Mouse (Mus musculus): ENCODE results near the gene Npb. TPM values are rescaled to one million over a fixed set of nuclear protein-coding genes. Genes with fewer than 3 reads are reported as not detected.

The Npb gene
- 1 to 10 TPM in 1 of 2 experiments, under 1 TPM in 1; 0.55 to 2.3 TPM for polyA plus RNA-seq (2017; shearing (Covaris generic))

DNA sequence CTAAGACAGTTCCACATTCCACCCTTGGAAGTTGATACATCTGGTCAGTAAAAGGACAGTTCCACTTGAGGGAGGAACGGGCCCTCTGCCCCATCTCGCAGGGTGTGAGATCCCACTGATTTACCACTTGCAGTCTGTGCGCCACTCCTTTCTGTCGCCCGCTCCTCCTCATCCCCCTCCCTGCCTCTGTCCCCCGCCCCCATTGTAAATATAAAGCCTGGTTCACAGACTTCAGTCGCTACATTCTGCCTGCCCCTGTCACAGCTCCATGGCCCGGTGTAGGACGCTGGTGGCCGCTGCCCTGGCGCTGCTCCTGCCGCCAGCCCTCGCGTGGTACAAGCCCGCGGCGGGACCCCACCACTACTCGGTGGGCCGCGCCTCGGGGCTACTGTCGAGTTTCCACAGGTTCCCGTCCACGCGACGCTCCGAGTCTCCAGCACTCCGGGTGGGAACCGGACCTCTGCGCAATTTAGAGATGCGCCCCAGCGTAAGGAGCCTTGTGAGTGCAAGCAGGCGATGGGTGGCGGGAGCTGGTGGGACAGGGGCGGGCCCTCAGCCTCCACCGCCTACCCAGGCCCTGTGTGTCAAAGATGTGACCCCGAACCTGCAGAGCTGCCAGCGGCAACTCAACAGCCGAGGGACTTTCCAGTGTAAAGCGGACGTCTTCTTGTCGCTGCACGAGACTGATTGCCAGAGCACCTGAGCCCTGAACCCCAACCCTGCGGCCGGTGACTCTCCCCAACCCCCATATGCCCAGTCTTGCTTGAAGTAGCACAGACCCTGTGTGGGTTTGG, at the start of gene Npb:
Npb (plus strand) TSS at position 237 of the 794 bp plus-strand sequence.

DNA sequence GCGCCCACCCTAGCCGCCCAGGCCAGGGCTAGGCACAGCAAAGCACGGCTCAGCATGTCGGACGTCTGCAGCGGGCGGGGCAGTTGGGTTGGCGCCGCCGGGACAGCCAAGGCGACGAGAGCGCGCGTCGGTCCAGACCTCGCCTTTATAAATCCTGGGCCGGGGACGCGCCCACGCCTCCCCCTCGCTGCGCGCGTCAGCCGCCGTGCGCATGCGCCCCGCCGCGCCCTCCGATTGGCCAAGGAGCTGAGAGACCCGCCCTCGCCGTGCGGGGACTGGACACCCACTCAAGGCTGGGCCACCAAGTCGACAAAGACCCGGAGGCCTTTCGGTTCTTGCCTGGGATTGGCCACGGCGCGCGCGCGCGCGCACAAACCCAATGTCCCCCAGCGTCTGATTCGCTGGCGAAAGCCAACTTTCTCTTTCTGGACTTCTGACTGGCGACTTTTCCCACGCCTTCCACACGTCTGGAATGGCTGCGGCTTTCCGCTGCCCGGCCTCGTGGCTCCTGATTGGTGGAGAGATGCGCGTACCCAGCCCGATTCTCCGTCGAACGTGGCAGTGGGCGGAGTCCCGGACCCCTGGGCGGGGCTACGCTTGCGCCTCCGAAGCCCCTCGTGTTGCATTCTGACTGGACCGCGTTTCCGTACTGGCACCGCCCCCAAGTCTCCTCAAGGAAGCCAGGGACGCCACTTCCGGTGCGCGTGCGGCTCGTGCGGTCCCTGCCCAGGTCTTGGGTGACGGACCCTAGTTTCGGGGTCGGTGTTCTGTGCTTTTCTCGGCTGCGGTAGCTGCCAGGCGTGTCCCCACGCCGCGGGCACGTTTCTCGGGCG, 35.3 kb upstream of the Npb start, which contains the start of gene P4hb:
P4hb (minus strand) TSS at position 502 of the 833 bp plus-strand sequence.

DNA sequence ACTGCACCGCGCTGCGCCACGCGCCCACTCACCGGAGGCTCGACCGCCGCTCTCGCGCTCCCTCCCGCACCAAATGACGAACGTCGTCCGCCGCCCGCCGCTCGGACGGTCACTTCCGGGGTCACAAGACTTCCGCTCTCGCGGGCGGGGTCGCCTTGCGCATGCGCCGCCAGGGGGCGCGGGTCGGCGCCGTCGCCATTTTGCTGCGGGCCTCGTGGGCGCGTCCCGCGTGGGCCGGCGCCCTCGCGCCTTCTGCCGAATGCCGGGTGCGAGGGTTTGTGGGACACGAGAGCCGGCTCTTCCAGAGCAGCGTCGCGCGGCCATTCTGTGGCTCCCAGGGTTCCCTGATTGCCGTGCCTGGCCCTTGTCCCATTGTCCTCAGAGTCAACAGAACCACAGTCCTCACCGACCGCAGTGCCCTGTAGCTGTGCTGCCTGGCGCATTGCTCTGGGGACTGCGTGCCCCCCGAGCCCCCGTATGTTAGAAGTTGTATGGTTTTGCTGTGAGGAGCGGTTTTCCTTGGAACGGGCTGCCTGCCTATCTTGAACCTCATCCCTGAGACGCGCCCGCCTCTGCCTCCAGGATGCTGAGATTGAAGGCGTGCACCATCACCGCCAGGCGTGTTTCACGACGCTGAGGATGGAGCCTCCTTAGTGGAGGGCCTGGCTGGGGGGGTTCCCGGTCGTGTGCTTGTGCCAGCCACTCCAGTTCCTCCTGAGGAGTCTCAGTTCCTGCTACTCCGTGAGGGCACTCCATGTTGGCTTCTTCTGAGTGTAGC, 26.6 kb upstream of the Npb start, which contains the start of gene Arhgdia:
Arhgdia (minus strand) TSS at position 135 of the 778 bp plus-strand sequence.

DNA sequence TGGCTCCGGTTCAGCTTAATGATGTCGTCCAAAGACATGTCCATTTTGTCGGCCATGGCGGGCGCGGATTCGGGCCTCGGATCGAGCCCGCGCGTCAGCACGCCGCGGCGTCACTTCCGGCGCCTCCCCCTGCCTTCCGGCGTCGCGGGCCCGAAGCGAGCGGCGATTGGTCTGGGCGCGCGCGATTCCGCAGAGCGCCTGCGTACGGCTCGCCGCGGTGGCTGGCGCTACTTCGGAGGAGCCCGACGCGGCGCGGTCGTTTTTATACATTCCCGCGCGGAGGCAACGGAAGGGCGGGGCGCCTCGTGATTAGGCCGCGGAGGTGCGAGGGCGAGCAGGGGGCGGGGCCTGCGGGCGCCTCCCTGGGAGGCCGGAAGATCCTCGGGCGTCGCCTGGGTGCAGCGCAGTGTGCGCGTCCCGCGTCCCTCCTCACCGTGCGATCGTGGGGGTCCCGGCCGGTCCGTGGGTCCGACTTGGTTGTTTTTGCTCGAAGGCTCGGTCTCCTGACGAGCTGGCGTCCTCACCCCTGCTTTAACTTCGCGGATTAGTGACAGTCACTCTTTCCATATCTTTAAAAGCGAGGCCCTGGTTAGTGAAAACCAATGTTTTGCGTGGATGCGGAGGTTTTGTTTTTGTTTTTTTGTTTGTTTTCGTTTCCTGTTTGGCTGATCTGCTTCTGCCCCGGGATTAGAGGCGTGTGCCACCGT, 9.8 kb upstream of the Npb start, which contains the start of the genes Alyref and Anapc11:
Alyref (minus strand) TSS at position 83 of the 707 bp plus-strand sequence.
Anapc11 (plus strand) TSS at position 139 of the 707 bp plus-strand sequence.

DNA sequence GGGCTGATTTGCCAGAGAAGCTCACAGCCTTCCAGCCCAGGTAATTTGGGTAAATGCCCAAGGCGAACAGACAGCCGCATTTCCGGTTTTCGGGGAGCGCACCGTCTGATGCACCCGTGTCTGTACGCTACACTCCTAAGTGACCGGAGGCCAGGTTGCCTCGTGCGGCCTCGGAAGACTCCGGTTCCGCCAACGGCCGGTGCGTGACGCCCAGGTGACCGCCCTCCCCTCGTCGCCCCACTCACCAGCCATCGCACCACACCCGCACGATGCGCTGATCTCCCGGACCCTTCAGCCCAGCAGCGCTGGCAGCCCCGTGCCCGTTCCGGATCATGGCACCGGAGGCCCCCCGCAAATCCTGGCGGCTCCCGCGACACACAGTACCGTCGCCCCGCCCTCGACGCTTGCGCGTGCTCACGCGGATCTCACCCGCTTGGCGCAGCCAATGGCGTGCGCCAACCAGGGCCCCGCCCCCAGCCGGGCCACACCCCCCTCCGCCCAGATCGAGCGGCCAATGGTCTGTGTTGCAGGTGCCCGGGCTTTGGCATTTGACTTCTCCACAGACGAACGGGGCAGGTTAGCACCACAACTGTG, 9.3 kb downstream of the Npb start, which contains the start of gene Pcyt2:
Pcyt2 (minus strand) TSS at position 418 of the 594 bp plus-strand sequence.

DNA sequence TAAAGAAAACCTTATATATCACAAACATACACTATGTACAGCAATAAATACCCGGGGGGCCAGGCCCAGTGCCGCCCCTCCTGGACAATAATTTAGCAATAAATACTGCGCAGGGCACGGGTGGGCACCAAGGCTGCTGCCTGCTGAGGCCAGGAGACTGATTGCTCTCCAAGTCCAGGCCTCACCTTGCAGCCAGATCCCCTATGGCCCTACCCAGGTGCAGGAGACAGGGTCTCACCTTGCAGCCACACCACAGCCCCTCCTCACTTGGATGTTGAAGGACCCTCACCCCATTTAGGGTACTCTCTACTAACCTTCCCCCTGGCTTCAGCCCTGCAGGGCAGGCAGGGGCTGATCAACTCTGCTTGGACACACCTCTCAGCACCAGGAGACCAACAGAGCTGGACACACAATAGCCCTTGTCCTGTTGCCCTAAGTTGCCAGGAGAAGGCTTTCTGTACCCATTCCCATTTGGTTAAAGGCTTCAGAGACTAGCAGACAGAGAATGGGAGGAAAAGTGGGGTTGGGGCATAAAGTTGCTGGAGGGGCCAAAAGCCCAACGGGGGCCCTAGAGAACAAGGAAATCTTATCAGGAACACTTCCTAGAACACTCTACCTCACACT, 17.0 kb downstream of the Npb start, which contains the start of gene Sirt7:
Sirt7 (minus strand) TSS at position 89 of the 624 bp plus-strand sequence.

DNA sequence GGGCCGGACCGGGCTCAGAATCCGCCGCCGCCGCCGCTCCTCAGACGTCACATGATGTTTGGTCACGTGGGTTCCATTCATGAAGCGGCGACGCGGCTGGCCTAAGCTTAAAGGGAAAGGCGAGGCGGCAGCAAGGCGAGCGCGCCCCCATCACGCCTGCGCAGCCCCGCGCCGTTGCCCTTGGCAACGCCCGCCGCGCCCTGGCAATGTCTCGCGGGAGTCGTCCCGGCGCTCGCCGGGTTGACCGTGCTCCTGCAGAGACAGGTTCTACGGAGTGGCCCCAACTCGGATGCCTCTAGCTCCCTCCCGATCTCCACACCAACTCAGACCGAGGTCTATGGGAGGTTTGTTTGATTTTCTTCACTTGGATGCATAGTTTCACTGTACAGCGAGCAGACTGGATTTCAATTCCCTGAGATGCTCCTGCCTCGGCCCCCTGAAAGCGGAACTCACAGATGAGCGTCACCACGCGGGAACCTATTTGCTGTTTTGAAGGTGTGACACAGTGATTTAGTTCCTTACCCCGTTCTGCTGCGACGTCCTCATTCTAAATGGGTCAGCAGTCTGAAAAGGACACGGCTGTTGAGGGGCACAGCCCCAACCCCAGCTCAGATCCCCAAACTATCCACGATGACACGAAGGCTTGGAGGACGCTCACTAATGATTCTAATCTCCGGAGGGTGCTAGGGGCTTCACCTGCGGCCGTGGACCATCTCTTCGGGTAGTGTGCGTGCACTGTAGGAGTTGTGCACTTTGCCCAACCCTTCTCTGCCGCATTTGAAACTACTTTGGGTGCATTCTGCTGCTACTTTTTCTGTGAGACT, 25.5 kb downstream of the Npb start, which contains the start of gene Mafg:
Mafg (minus strand) TSS at position 81 of the 824 bp plus-strand sequence.

DNA sequence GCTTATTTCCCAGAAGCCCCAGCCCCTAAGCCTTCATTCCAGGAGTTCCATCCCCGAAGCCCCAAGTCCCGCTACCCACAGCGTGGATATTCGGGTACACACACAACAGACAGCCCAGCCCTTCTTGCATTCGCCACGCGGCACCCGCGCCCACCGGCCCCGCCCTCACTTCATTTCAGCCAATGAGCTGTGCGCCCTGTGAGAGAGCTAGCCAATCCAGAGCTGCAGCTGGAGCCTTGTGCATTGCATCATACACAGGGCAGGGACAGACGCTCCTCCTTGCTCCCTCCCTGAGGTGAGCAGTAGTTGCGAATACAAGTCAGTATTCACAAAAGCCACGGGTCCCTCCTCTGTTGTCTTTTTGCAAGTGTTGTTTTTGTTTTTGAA, 35.3 kb downstream of the Npb start, which contains the start of gene Pycr1:
Pycr1 (minus strand) TSS at position 169 of the 387 bp plus-strand sequence.

DNA sequence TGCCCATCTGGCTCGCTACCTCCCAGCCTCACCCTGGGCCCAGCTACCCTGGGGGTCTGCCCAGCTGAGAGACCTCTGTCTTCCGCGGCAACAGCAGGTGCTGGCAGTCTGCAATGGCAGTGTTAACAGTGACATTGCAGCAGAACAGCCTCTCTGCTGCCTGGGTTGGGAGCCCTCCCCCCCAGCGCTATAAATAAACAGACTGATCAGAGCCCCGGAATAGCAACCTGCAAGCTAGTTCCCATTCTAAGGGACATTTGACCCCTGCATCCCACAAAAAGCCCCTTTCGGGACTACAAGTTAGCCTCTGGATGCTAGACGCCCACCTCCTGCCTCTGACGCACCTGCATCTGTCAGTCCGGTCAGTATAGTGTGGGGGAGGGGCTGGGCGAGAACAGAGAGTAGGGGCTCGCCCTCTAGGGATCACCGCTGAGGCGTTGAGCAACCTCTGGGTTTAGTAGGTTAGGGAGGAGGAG, 39.8 kb downstream of the Npb start, which contains the start of gene Myadml2:
Myadml2 (minus strand) TSS at position 158 of the 476 bp plus-strand sequence.

Other genes with a start within 250 kb of the Npb start
- under 1 TPM in 1 of 2 experiments, not detected in 1; 0.42 TPM for gene Fscn2, start 246.9 kb upstream of the Npb start, polyA plus RNA-seq (2017; shearing (Covaris generic))
- 10 to 100 TPM; 17.7 to 24.0 TPM for gene Faap100, start 229.7 kb upstream of the Npb start, polyA plus RNA-seq (2017; shearing (Covaris generic))
- gene Nploc4, start 170.8 kb upstream of the Npb start, polyA plus RNA-seq (2017; shearing (Covaris generic)), result 10 to 100 TPM; 29.4 to 53.4 TPM
- under 1 TPM in 1 of 2 experiments, not detected in 1; 0.53 TPM for gene Tspan10, start 165.8 kb upstream of the Npb start, polyA plus RNA-seq (2017; shearing (Covaris generic))
- under 1 TPM in 1 of 2 experiments, not detected in 1; 0.63 TPM for gene Pde6g, start 155.0 kb upstream of the Npb start, polyA plus RNA-seq (2017; shearing (Covaris generic))
- gene Oxld1, start 150.4 kb upstream of the Npb start, polyA plus RNA-seq (2017; shearing (Covaris generic)), result 10 to 100 TPM; 10.9 to 11.1 TPM
- 10 to 100 TPM; 27.4 to 32.2 TPM for gene Ccdc137, start 150.4 kb upstream of the Npb start, polyA plus RNA-seq (2017; shearing (Covaris generic))
- gene Arl16, start 140.9 kb upstream of the Npb start, polyA plus RNA-seq (2017; shearing (Covaris generic)), result 10 to 100 TPM; 26.3 to 36.0 TPM
- 10 to 100 TPM; 54.0 to 85.3 TPM for gene Mrpl12, start 123.9 kb upstream of the Npb start, polyA plus RNA-seq (2017; shearing (Covaris generic))
- 10 to 100 TPM in 1 of 2 experiments, 1 to 10 TPM in 1; 8.9 to 11.6 TPM for gene Slc25a10, start 116.6 kb upstream of the Npb start, polyA plus RNA-seq (2017; shearing (Covaris generic))
- not detected for gene Gcgr, start 77.8 kb upstream of the Npb start, polyA plus RNA-seq (2017; shearing (Covaris generic))
- 100 to 1,000 TPM; 116 to 170 TPM for gene Mcrip1, start 58.8 kb upstream of the Npb start, polyA plus RNA-seq (2017; shearing (Covaris generic))
- gene Ppp1r27, start 57.3 kb upstream of the Npb start, polyA plus RNA-seq (2017; shearing (Covaris generic)), result not detected
- gene P4hb, start 35.2 kb upstream of the Npb start, polyA plus RNA-seq (2017; shearing (Covaris generic)), result 100 to 1,000 TPM; 254 to 278 TPM
- 100 to 1,000 TPM; 711 to 836 TPM for gene Arhgdia, start 26.9 kb upstream of the Npb start, polyA plus RNA-seq (2017; shearing (Covaris generic))
- gene Alyref, start 10.1 kb upstream of the Npb start, polyA plus RNA-seq (2017; shearing (Covaris generic)), result 100 to 1,000 TPM; 330 to 378 TPM
- 100 to 1,000 TPM; 108 to 129 TPM for gene Anapc11, start 10.1 kb upstream of the Npb start, polyA plus RNA-seq (2017; shearing (Covaris generic))
- gene Pcyt2, start 9.5 kb downstream of the Npb start, polyA plus RNA-seq (2017; shearing (Covaris generic)), result 100 to 1,000 TPM; 101 to 127 TPM
- gene Sirt7, start 16.8 kb downstream of the Npb start, polyA plus RNA-seq (2017; shearing (Covaris generic)), result 100 to 1,000 TPM; 166 to 248 TPM
- 10 to 100 TPM; 20.6 to 22.5 TPM for gene Mafg, start 25.1 kb downstream of the Npb start, polyA plus RNA-seq (2017; shearing (Covaris generic))
- under 1 TPM; 0.23 to 0.66 TPM for gene Pycr1, start 35.3 kb downstream of the Npb start, polyA plus RNA-seq (2017; shearing (Covaris generic))
- gene Myadml2, start 39.7 kb downstream of the Npb start, polyA plus RNA-seq (2017; shearing (Covaris generic)), result under 1 TPM; 0.36 to 0.41 TPM
- not detected for gene Notum, start 52.7 kb downstream of the Npb start, polyA plus RNA-seq (2017; shearing (Covaris generic))
- gene Aspscr1, start 64.5 kb downstream of the Npb start, polyA plus RNA-seq (2017; shearing (Covaris generic)), result 100 to 1,000 TPM; 160 to 177 TPM
- 100 to 1,000 TPM; 104 to 146 TPM for gene Cenpx, start 105.3 kb downstream of the Npb start, polyA plus RNA-seq (2017; shearing (Covaris generic))
- 10 to 100 TPM; 37.3 to 49.3 TPM for gene Lrrc45, start 105.4 kb downstream of the Npb start, polyA plus RNA-seq (2017; shearing (Covaris generic))
- gene Rac3, start 113.0 kb downstream of the Npb start, polyA plus RNA-seq (2017; shearing (Covaris generic)), result 1 to 10 TPM; 1.4 TPM
- gene Dcxr, start 118.8 kb downstream of the Npb start, polyA plus RNA-seq (2017; shearing (Covaris generic)), result 10 to 100 TPM; 13.6 to 22.1 TPM
- 1 to 10 TPM in 1 of 2 experiments, not detected in 1; 8.5 TPM for gene Cbr2, start 123.6 kb downstream of the Npb start, polyA plus RNA-seq (2017; shearing (Covaris generic))
- gene Hmga1b, start 154.3 kb downstream of the Npb start, polyA plus RNA-seq (2017; shearing (Covaris generic)), result 10 to 100 TPM; 15.6 to 15.9 TPM
- gene Rfng, start 175.7 kb downstream of the Npb start, polyA plus RNA-seq (2017; shearing (Covaris generic)), result 10 to 100 TPM; 31.9 to 32.2 TPM
- 100 to 1,000 TPM; 132 to 179 TPM for gene Gps1, start 175.8 kb downstream of the Npb start, polyA plus RNA-seq (2017; shearing (Covaris generic))
- gene Dus1l, start 187.9 kb downstream of the Npb start, polyA plus RNA-seq (2017; shearing (Covaris generic)), result 10 to 100 TPM; 63.8 to 80.4 TPM
- 10 to 100 TPM; 22.8 to 39.0 TPM for gene Fasn, start 216.1 kb downstream of the Npb start, polyA plus RNA-seq (2017; shearing (Covaris generic))

Measured in activated CD4-positive, CD25-positive, alpha-beta regulatory T cell (primary cell).